Mouse (Mus musculus) heart, adult 2 months (tissue): ENCODE data around the gene Hbb-bs.

Experiments used
- CTCF ChIP-seq: fragments of 200-600 bp; IDR thresholded peaks from 2 replicates; pipeline ENCODE4 v1.8.1; 2022; ENCODE audit warnings: antibody characterized with exemption, mild to moderate bottlenecking, moderate library complexity
- EP300 ChIP-seq: fragments of 200-500 bp; IDR thresholded peaks from 2 replicates; pipeline ENCODE4 v1.6.1; 2011; ENCODE audit warnings: low read depth, low read length, control low read depth; ENCODE audit not compliant: insufficient read depth
- POLR2A ChIP-seq: fragments of 200-500 bp; IDR thresholded peaks from 2 replicates; pipeline ENCODE4 v1.6.1; 2011; ENCODE audit warnings: mild to moderate bottlenecking, low read depth, low read length, control low read depth; ENCODE audit not compliant: insufficient read depth

GRCm38 (mm10) chr7:103812174-103812573, 15.7 kb downstream of the Hbb-bs start:
- TF ChIP-seq EP300 (no peak), CTCF (no peak), POLR2A (no peak)
